Mouse (Mus musculus) embryonic facial prominence, embryonic 11.5 days (tissue): ENCODE measurements around the gene Tcf7l1. TPM values are rescaled to one million over a fixed set of nuclear protein-coding genes. Genes with fewer than 3 reads are reported as not detected.

ENCODE experiments used
- ATAC-seq: fragments of 200-750 bp; cut with Nextera tagmentation; replicated peaks from 2 replicates; pipeline ENCODE4 v1.8.0; 2017; ENCODE audit warnings: low read depth; ENCODE audit not compliant: insufficient number of reproducible peaks, low FRiP score, low TSS enrichment
- DNase-seq: peaks from one replicate; pipeline ENCODE4 v3.0.0-alpha.2; 2015; ENCODE audit warnings: low spot score
- H3K27ac ChIP-seq: fragments of 300-500 bp; sonication (generic); replicated peaks from 2 replicates; pipeline ENCODE4 v1.5.1; 2014; ENCODE audit warnings: mild to moderate bottlenecking, low read depth, low read length, control low read depth
- H3K27me3 ChIP-seq: fragments of 300-500 bp; sonication (generic); 2 replicates; pipeline ENCODE4 v1.6.1; 2014; ENCODE audit warnings: mild to moderate bottlenecking, low read length, moderate library complexity, mixed read lengths; ENCODE audit not compliant: control insufficient read depth, insufficient read depth
- H3K36me3 ChIP-seq: fragments of 300-500 bp; sonication (generic); replicated peaks from 2 replicates; pipeline ENCODE4 v1.6.1; 2014; ENCODE audit warnings: low read depth, mild to moderate bottlenecking, low read length, moderate library complexity, mixed read lengths; ENCODE audit not compliant: control insufficient read depth, insufficient read depth
- H3K4me1 ChIP-seq: fragments of 300-500 bp; sonication (generic); 2 replicates; pipeline ENCODE4 v1.6.1; 2014; ENCODE audit warnings: low read length, mixed read lengths; ENCODE audit not compliant: control insufficient read depth, insufficient read depth
- H3K4me2 ChIP-seq: fragments of 300-500 bp; sonication (generic); 2 replicates; pipeline ENCODE4 v1.6.1; 2014; ENCODE audit warnings: low read depth, mild to moderate bottlenecking, control low read depth, low read length, moderate library complexity
- H3K4me3 ChIP-seq: fragments of 300-500 bp; sonication (generic); 2 replicates; pipeline ENCODE4 v1.5.1; 2014; ENCODE audit warnings: low read depth, low read length, control low read depth
- H3K9ac ChIP-seq: fragments of 300-500 bp; sonication (generic); replicated peaks from 2 replicates; pipeline ENCODE4 v1.6.1; 2014; ENCODE audit warnings: mild to moderate bottlenecking, control low read depth, low read length
- H3K9me3 ChIP-seq: fragments of 300-500 bp; sonication (generic); replicated peaks from 2 replicates; pipeline ENCODE4 v1.6.1; 2016; ENCODE audit warnings: mild to moderate bottlenecking, low read length, inconsistent platforms, mixed read lengths; ENCODE audit not compliant: control insufficient read depth
- WGBS: fragments of 180-500 bp; shearing (Covaris S2); extraction: QIAGEN DNeasy Blood & Tissue Kit; methylation state at CpG from one replicate; pipeline ENCODE4 v1.1.7; 2014; 5-methylcytosine and 5-hydroxymethylcytosine counted together
- polyA plus RNA-seq: library from polyadenylated mRNA; unstranded; fragments of >200 nt; fragmentation: Nextera tagmentation; extraction: Ambion mirVana; gene quantifications from 2 replicates; pipeline ENCODE4 v1.2.1, GENCODE M21; 2014

Gene Tcf7l1
- polyA plus RNA-seq, 1 experiment from 2014 or later = 23.6 TPM

DNA sequence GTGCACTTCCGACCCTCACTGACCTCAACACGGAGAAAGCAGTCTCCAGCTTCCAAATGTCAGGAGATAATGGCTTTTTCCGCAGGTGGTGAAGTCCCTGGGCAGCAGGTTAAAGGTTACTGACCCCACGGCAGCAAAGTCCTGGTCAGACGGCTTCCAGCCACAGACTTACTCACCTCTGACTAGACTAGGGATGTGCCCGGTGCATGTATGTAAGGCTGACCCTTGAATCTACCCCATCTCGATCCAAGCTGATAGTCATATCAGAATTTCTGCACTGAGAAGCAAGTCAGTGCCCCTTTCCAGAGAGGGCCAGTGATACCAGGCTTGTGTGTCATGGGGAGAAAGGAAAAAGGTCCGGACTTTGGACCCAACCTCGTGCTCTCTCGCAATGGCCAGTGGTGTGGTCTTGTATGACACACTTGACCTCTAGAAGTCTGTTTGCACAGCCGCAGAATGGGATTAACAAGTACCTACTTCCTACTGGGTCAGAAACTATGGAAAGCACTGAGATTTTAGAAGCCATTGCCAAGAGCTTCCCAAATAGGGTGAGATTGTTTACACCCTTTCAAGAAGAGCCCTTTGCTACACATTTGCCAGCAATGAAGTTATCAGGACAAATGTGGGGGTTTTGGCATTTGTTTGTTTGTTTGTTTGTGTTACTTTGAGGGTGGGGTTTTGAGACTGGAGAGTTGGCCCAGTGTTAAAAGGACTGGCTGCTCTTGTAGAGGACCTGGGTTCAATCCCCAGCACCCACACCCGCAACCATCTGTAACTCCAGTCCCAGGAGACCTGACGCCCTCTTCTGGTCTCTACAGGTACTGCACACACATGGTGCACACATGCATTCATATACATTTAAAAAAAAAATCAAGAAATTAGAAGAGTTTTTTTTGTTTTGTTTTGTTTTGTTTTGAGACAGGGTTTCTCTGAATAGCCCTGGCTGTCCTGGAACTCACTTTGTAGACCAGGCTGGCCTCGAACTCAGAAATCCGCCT, 10.0 kb downstream of the Tcf7l1 start:
- no peaks in the 10 kb centered on the region for H3K27me3 ChIP-seq
- ATAC-seq (no peak), DNase-seq (no peak)
- H3K9ac ChIP-seq = no peak overlapping the region
- no peak overlapping the region for H3K4me2 ChIP-seq
- H3K4me1 ChIP-seq = no peaks in the 10 kb centered on the region
- H3K27ac ChIP-seq = no peak overlapping the region
- no peak overlapping the region for H3K4me3 ChIP-seq
- 83% methylated on average over 15 of the region's 15 CpGs for WGBS
- H3K36me3 ChIP-seq = no peaks in the 10 kb centered on the region; the same call in 1 of the 2 replicates
- no peaks in the 10 kb centered on the region for H3K9me3 ChIP-seq

DNA sequence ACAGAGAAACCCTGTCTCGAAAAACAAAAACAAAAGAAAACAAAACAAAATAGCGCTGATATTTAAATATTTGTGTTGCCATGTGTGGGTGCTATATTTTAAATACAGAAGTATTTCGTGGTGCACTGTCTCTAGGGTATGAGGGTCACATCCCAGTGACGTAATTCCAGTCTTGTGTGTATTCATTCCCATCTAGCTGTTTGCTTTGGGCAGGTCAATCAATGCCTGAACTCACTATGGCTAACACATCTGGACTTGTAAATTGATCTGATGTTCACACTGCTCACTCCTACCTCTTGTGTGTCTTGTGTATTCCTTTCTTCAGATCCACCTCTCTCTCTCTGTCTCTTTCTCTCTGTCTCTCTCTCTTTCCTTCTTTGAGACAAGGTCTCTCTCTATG, 11.8 kb downstream of the Tcf7l1 start:
- WGBS = 89% methylated on average over 4 of the region's 4 CpGs
- no peaks in the 10 kb centered on the region for H3K4me1 ChIP-seq
- no peak for DNase-seq
- no peak overlapping the region for H3K4me3 ChIP-seq
- H3K4me2 ChIP-seq = no peak overlapping the region
- H3K27me3 ChIP-seq = no peaks in the 10 kb centered on the region
- peaks cover 3% of the 10 kb centered on the region for H3K36me3 ChIP-seq
- H3K9me3 ChIP-seq = no peaks in the 10 kb centered on the region
- no peak overlapping the region for H3K9ac ChIP-seq
- ATAC-seq = no peak
- H3K27ac ChIP-seq = no peak overlapping the region

- WGBS = 48% methylated on average over 3 of the region's 3 CpGs
- Histone ChIP-seq H3K4me1 (no peaks in the 10 kb centered on the region), H3K9me3 (no peaks in the 10 kb centered on the region), H3K27ac (no peak overlapping the region), H3K9ac (no peak overlapping the region), H3K4me2 (no peak overlapping the region), H3K4me3 (no peak overlapping the region), H3K27me3 (no peaks in the 10 kb centered on the region), H3K36me3 (peaks cover 3% of the 10 kb centered on the region)
- no peak for DNase-seq
- ATAC-seq = no peak
These were observed 14.8 kb downstream of the Tcf7l1 start for GRCm38 (mm10) chr6:72774275-72774674.

- ATAC-seq (no peak), DNase-seq (no peak)
- WGBS = 70% methylated on average over 14 of the region's 14 CpGs
- Histone ChIP-seq H3K4me1 (no peaks in the 10 kb centered on the region), H3K36me3 (peaks cover 3% of the 10 kb centered on the region), H3K4me2 (no peak overlapping the region), H3K4me3 (no peak overlapping the region), H3K27ac (0 out of 2 replicates have a peak overlapping the region, but pooled peaks have one; percentile 3), H3K9me3 (no peaks in the 10 kb centered on the region), H3K9ac (no peak overlapping the region), H3K27me3 (no peaks in the 10 kb centered on the region)
These were observed 18.9 kb downstream of the Tcf7l1 start for GRCm38 (mm10) chr6:72769915-72770776.

- Histone ChIP-seq H3K27ac (peak overlapping the region; percentile 56), H3K27me3 (no peaks in the 10 kb centered on the region), H3K9me3 (no peaks in the 10 kb centered on the region), H3K4me1 (no peaks in the 10 kb centered on the region), H3K9ac (no peak overlapping the region), H3K4me2 (no peak overlapping the region), H3K4me3 (no peak overlapping the region), H3K36me3 (peaks cover 3% of the 10 kb centered on the region)
- ATAC-seq (no peak), DNase-seq (peak; percentile 51)
- 35% methylated on average over 13 of the region's 13 CpGs for WGBS
These were observed 19.7 kb downstream of the Tcf7l1 start for GRCm38 (mm10) chr6:72769343-72769742.

- no peaks in the 10 kb centered on the region; the same call in 1 of the 2 replicates for H3K4me1 ChIP-seq
- no peak overlapping the region for H3K9ac ChIP-seq
- DNase-seq = peak; percentile 41
These were observed 20.2 kb downstream of the Tcf7l1 start for GRCm38 (mm10) chr6:72768804-72769203.

DNA sequence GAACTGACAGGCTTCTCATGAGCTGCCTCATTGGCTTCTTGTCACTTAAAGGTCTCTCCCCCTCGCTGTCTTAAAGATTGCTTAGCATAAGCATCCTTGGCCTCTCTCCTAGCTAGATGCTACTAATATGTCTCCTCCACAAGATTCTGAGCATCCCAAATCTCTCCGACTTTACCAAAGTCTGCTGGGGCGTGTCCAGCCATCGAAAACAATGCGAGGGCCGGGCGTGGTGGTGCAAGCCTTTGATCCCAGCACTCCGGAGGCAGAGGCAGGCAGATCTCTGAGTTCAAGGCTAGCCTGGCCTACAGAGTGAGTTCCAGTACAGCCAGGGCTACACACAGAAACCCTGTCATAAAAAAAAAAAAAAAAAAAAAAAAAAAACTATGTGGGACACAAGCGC, 21.0 kb downstream of the Tcf7l1 start:
- Histone ChIP-seq H3K27me3 (no peaks in the 10 kb centered on the region), H3K27ac (no peak overlapping the region), H3K4me1 (no peaks in the 10 kb centered on the region; the same call in 1 of the 2 replicates), H3K9me3 (no peaks in the 10 kb centered on the region), H3K36me3 (peaks cover 3% of the 10 kb centered on the region), H3K4me3 (no peak overlapping the region), H3K4me2 (no peak overlapping the region), H3K9ac (no peak overlapping the region)
- WGBS = 95% methylated on average over 9 of the region's 9 CpGs
- no peak for ATAC-seq
- DNase-seq = no peak

More at GRCm38 (mm10) chr6:72768804-72769203, 20.2 kb downstream of the Tcf7l1 start:
- H3K4me2 ChIP-seq = no peak overlapping the region
- 51% methylated on average over 9 of the region's 9 CpGs for whole genome bisulfite sequencing
- no peak for ATAC-seq
- no peaks in the 10 kb centered on the region for H3K9me3 ChIP-seq
- peaks cover 3% of the 10 kb centered on the region for H3K36me3 ChIP-seq
- peak overlapping the region; percentile 56 for H3K27ac ChIP-seq
- no peaks in the 10 kb centered on the region for H3K27me3 ChIP-seq
- no peak overlapping the region for H3K4me3 ChIP-seq
